Mouse (Mus musculus): ENCODE measurements at regions not wholly inside any gene's neighbourhood (a gene's known extent, or its start where the extent isn't known, plus 50 kb on each side); places are given as distances from the start of the nearest gene placed in this dataset.

- no peaks in the 10 kb centered on the region for H3K36me3 ChIP-seq (ENCODE audit: control insufficient read depth, insufficient read depth)
Observed at GRCm38 (mm10) chr11:31524065-31524618, 147.5 kb downstream of the Bod1 start.

GRCm38 (mm10) chr11:31522127-31522526 is 149.6 kb downstream of the Bod1 start:
- Histone ChIP-seq H3K4me2 (ENCODE audit: low read depth) (no peak overlapping the region), H3ac (ENCODE audit: control insufficient read depth, insufficient read length) (no peak overlapping the region), H3K27me3 (ENCODE audit: control insufficient read depth, insufficient read depth, insufficient read length) (no peaks in the 10 kb centered on the region), H3K79me2 (ENCODE audit: control insufficient read depth, insufficient read depth) (no peaks in the 10 kb centered on the region), H3K4me3 (no peak overlapping the region), H3K36me3 (ENCODE audit: control insufficient read depth, insufficient read depth) (no peaks in the 10 kb centered on the region)
- TF ChIP-seq REST (IDR thresholded peaks at IDR 0.05; ENCODE audit: insufficient read depth, insufficient read length), result no peak
- no peak for TF ChIP-seq TCF12 (IDR thresholded peaks at IDR 0.05; ENCODE audit: insufficient read depth, poor library complexity, severe bottlenecking)
- no peak for TF ChIP-seq SRF (IDR thresholded peaks at IDR 0.05; ENCODE audit: control insufficient read depth, insufficient read length, low read depth)
- TF ChIP-seq MYOG (IDR thresholded peaks at IDR 0.05; ENCODE audit: control insufficient read depth in 1 of 3, insufficient read depth in 1 of 3, insufficient read length in 2 of 3, low read depth in 2 of 3), result no peak
- no peak for TF ChIP-seq CEBPB (IDR thresholded peaks at IDR 0.05; ENCODE audit: insufficient read depth, poor library complexity, severe bottlenecking)
- no peak for TF ChIP-seq MYOD1 (IDR thresholded peaks at IDR 0.05; ENCODE audit: control insufficient read depth in 1 of 3, insufficient read length in 2 of 3, low read depth in 2 of 3)
- TF ChIP-seq POLR2A (IDR thresholded peaks at IDR 0.05; ENCODE audit: insufficient read length, low read depth), result no peak
- TF ChIP-seq E2F4 (IDR thresholded peaks at IDR 0.05; ENCODE audit: insufficient read depth), result no peak
- no peak for TF ChIP-seq MAX (IDR thresholded peaks at IDR 0.05; ENCODE audit: low read depth)
- no peak for TF ChIP-seq TCF3 (IDR thresholded peaks at IDR 0.05; ENCODE audit: insufficient read length, low read depth)
- TF ChIP-seq USF1 (IDR thresholded peaks at IDR 0.05; ENCODE audit: low read depth), result no peak
- TF ChIP-seq POLR2AphosphoS2 (IDR thresholded peaks at IDR 0.05; ENCODE audit: insufficient read length, low read depth), result no peak

More at GRCm38 (mm10) chr11:31524065-31524618, 147.5 kb downstream of the Bod1 start:
- Histone ChIP-seq H3K79me2 (ENCODE audit: control insufficient read depth, insufficient read depth) (no peaks in the 10 kb centered on the region), H3ac (ENCODE audit: control insufficient read depth, insufficient read length) (no peak overlapping the region), H3K27me3 (ENCODE audit: control insufficient read depth, insufficient read depth, insufficient read length) (no peaks in the 10 kb centered on the region), H3K4me2 (ENCODE audit: low read depth) (no peak overlapping the region), H3K4me3 (no peak overlapping the region)
- TF ChIP-seq REST (IDR thresholded peaks at IDR 0.05; ENCODE audit: insufficient read depth, insufficient read length) (no peak), CEBPB (IDR thresholded peaks at IDR 0.05; ENCODE audit: insufficient read depth, poor library complexity, severe bottlenecking) (no peak), E2F4 (IDR thresholded peaks at IDR 0.05; ENCODE audit: insufficient read depth) (no peak), POLR2A (IDR thresholded peaks at IDR 0.05; ENCODE audit: insufficient read length, low read depth) (no peak), MAX (IDR thresholded peaks at IDR 0.05; ENCODE audit: low read depth) (no peak), SRF (IDR thresholded peaks at IDR 0.05; ENCODE audit: control insufficient read depth, insufficient read length, low read depth) (no peak), POLR2AphosphoS2 (IDR thresholded peaks at IDR 0.05; ENCODE audit: insufficient read length, low read depth) (no peak), MYOD1 (IDR thresholded peaks at IDR 0.05; ENCODE audit: control insufficient read depth in 1 of 3, insufficient read length in 2 of 3, low read depth in 2 of 3) (no peak), MYOG (IDR thresholded peaks at IDR 0.05; ENCODE audit: control insufficient read depth in 1 of 3, insufficient read depth in 1 of 3, insufficient read length in 2 of 3, low read depth in 2 of 3) (no peak), USF1 (IDR thresholded peaks at IDR 0.05; ENCODE audit: low read depth) (no peak), TCF3 (IDR thresholded peaks at IDR 0.05; ENCODE audit: insufficient read length, low read depth) (no peak), TCF12 (IDR thresholded peaks at IDR 0.05; ENCODE audit: insufficient read depth, poor library complexity, severe bottlenecking) (no peak)

- Histone ChIP-seq H3K27me3 (ENCODE audit: control insufficient read depth, insufficient read depth, insufficient read length) (no peaks in the 10 kb centered on the region), H3K36me3 (ENCODE audit: control insufficient read depth, insufficient read depth) (no peaks in the 10 kb centered on the region), H3ac (ENCODE audit: control insufficient read depth, insufficient read length) (no peak overlapping the region), H3K4me3 (no peak overlapping the region), H3K79me2 (ENCODE audit: control insufficient read depth, insufficient read depth) (no peaks in the 10 kb centered on the region), H3K4me2 (ENCODE audit: low read depth) (peak overlapping the region; percentile 9)
- TF ChIP-seq CEBPB (IDR thresholded peaks at IDR 0.05; ENCODE audit: insufficient read depth, poor library complexity, severe bottlenecking), result no peak
- TF ChIP-seq MYOG (IDR thresholded peaks at IDR 0.05; ENCODE audit: control insufficient read depth in 1 of 3, insufficient read depth in 1 of 3, insufficient read length in 2 of 3, low read depth in 2 of 3), result peak in 1 of 3 experiments; percentile 23
- no peak for TF ChIP-seq MYOD1 (IDR thresholded peaks at IDR 0.05; ENCODE audit: control insufficient read depth in 1 of 3, insufficient read length in 2 of 3, low read depth in 2 of 3)
- TF ChIP-seq TCF12 (IDR thresholded peaks at IDR 0.05; ENCODE audit: insufficient read depth, poor library complexity, severe bottlenecking), result no peak
Observed at GRCm38 (mm10) chr11:31520909-31521308, 150.8 kb downstream of the Bod1 start.

GRCm38 (mm10) chr11:31503239-31503916 is 133.5 kb upstream of the Stc2 start:
- no peak overlapping the region for H3K4me2 ChIP-seq (ENCODE audit: low read depth)
- H3K79me2 ChIP-seq (ENCODE audit: control insufficient read depth, insufficient read depth), result no peaks in the 10 kb centered on the region
- no peaks in the 10 kb centered on the region for H3K36me3 ChIP-seq (ENCODE audit: control insufficient read depth, insufficient read depth)
- TF ChIP-seq POLR2A (IDR thresholded peaks at IDR 0.05; ENCODE audit: insufficient read length, low read depth) (no peak), TCF3 (IDR thresholded peaks at IDR 0.05; ENCODE audit: insufficient read length, low read depth) (no peak), MYOG (IDR thresholded peaks at IDR 0.05; ENCODE audit: control insufficient read depth in 1 of 3, insufficient read depth in 1 of 3, insufficient read length in 2 of 3, low read depth in 2 of 3) (no peak), USF1 (IDR thresholded peaks at IDR 0.05; ENCODE audit: low read depth) (no peak), REST (IDR thresholded peaks at IDR 0.05; ENCODE audit: insufficient read depth, insufficient read length) (no peak), TCF12 (IDR thresholded peaks at IDR 0.05; ENCODE audit: insufficient read depth, poor library complexity, severe bottlenecking) (no peak), CEBPB (IDR thresholded peaks at IDR 0.05; ENCODE audit: insufficient read depth, poor library complexity, severe bottlenecking) (no peak), MAX (IDR thresholded peaks at IDR 0.05; ENCODE audit: low read depth) (no peak), POLR2AphosphoS2 (IDR thresholded peaks at IDR 0.05; ENCODE audit: insufficient read length, low read depth) (no peak), E2F4 (IDR thresholded peaks at IDR 0.05; ENCODE audit: insufficient read depth) (no peak), MYOD1 (IDR thresholded peaks at IDR 0.05; ENCODE audit: control insufficient read depth in 1 of 3, insufficient read length in 2 of 3, low read depth in 2 of 3) (no peak), SRF (IDR thresholded peaks at IDR 0.05; ENCODE audit: control insufficient read depth, insufficient read length, low read depth) (no peak)
- no peaks in the 10 kb centered on the region for H3K27me3 ChIP-seq (ENCODE audit: control insufficient read depth, insufficient read depth, insufficient read length)
- H3ac ChIP-seq (ENCODE audit: control insufficient read depth, insufficient read length), result no peak overlapping the region
- H3K4me3 ChIP-seq, result no peak overlapping the region
